Mouse (Mus musculus) gonadal fat pad, adult 2 months (tissue): Measurements from ENCODE around the gene Opn3. TPM values are rescaled to one million over a fixed set of nuclear protein-coding genes. Genes with fewer than 3 reads are reported as not detected.
A peak's percentile ranks its signal among the peaks of the same experiment; 100 is the strongest.

Experiments
- DNase-seq: peaks from one replicate; pipeline ENCODE4 v3.0.0-alpha.2; 2012; ENCODE audit warnings: low read depth
- polyA plus RNA-seq: library from polyadenylated mRNA; depleted of rRNA; stranded (reverse); fragments of >200 nt; gene quantifications from 2 replicates; pipeline ENCODE4 v1.2.3, GENCODE M21; 2012; rRNA removed

The Opn3 gene
- polyA plus RNA-seq = 14.1 and 16.3 TPM in 2 replicates

- DNase-seq = peak; percentile 89
Measured at GRCm38 (mm10) chr1:175692246-175692996, at the start of gene Opn3, which contains the start of gene Chml. Opn3 (minus strand) TSS chr1:175692776. Chml (minus strand) TSS chr1:175692901.

- DNase-seq = no peak
Measured at GRCm38 (mm10) chr1:175725771-175726170, 33.2 kb upstream of the Opn3 start.

GRCm38 (mm10) chr1:175716832-175717231, 24.3 kb upstream of the Opn3 start:
- DNase-seq = no peak

GRCm38 (mm10) chr1:175712338-175712909, 19.8 kb upstream of the Opn3 start:
- no peak for DNase-seq

- DNase-seq = no peak
Measured at GRCm38 (mm10) chr1:175708013-175708412, 15.4 kb upstream of the Opn3 start.

- DNase-seq = no peak
Measured at GRCm38 (mm10) chr1:175707599-175707998, 15.0 kb upstream of the Opn3 start.

GRCm38 (mm10) chr1:175701145-175701544, 8.6 kb upstream of the Opn3 start:
- DNase-seq = no peak

GRCm38 (mm10) chr1:175699796-175700195, 7.2 kb upstream of the Opn3 start:
- no peak for DNase-seq

GRCm38 (mm10) chr1:175699375-175699774, 6.8 kb upstream of the Opn3 start:
- no peak for DNase-seq

- no peak for DNase-seq
Measured at GRCm38 (mm10) chr1:175698293-175698692, 5.7 kb upstream of the Opn3 start, which contains the start of gene Wdr64. Wdr64 (plus strand) TSS chr1:175698593.

GRCm38 (mm10) chr1:175693429-175693960, 919 bp upstream of the Opn3 start:
- no peak for DNase-seq

- no peak for DNase-seq
Measured at GRCm38 (mm10) chr1:175692997-175693361, 403 bp upstream of the Opn3 start.

GRCm38 (mm10) chr1:175691686-175692245, 810 bp downstream of the Opn3 start:
- DNase-seq = no peak

- DNase-seq = no peak
Measured at GRCm38 (mm10) chr1:175680995-175681394, 11.6 kb downstream of the Opn3 start.

GRCm38 (mm10) chr1:175677459-175677858, 15.1 kb downstream of the Opn3 start:
- DNase-seq = no peak

GRCm38 (mm10) chr1:175675116-175675515, 17.5 kb downstream of the Opn3 start:
- DNase-seq = no peak

GRCm38 (mm10) chr1:175673563-175674325, 18.8 kb downstream of the Opn3 start:
- no peak for DNase-seq

GRCm38 (mm10) chr1:175671626-175672025, 20.9 kb downstream of the Opn3 start:
- DNase-seq = no peak

- DNase-seq = no peak
Measured at GRCm38 (mm10) chr1:175670042-175670441, 22.5 kb downstream of the Opn3 start.

GRCm38 (mm10) chr1:175669456-175669855, 23.1 kb downstream of the Opn3 start:
- no peak for DNase-seq

GRCm38 (mm10) chr1:175668666-175669405, 23.7 kb downstream of the Opn3 start:
- DNase-seq = no peak
